Mouse (Mus musculus): ENCODE measurements around the gene Parvg. TPM values are rescaled to one million over a fixed set of nuclear protein-coding genes. Genes with fewer than 3 reads are reported as not detected.
"Not testable (repeated sequence)": the region's sequence is repeated elsewhere in the genome, so short reads cannot be mapped to it uniquely, and the experiment has no call there.

Gene Parvg
- 2.0 and 3.3 TPM in 2 replicates for polyA plus RNA-seq (2012; ENCODE audit: insufficient read depth, insufficient read length, missing spikeins)

GRCm38 (mm10) chr15:84323966-84324869 is at the start of gene Parvg:
TSS of gene Parvg (plus strand) at chr15:84324026.
- Histone ChIP-seq H3K27ac (ENCODE audit: insufficient read depth, low read depth, low read length) (peak within 1 kb of the TSS; percentile 98), H3K4me3 (ENCODE audit: insufficient read depth, low read length) (peak within 1 kb of the TSS; percentile 71), H3K4me1 (ENCODE audit: control insufficient read depth, insufficient read depth, low read length) (peaks cover 49% of the 10 kb centered on the region)
- TF ChIP-seq POLR2A (IDR thresholded peaks at IDR 0.05; ENCODE audit: borderline replicate concordance, low read depth, low read length) (no peak), CTCF (IDR thresholded peaks at IDR 0.05; ENCODE audit: low read depth, low read length) (no peak)

GRCm38 (mm10) chr15:84276066-84276465 is 47.8 kb upstream of the Parvg start:
- no peak overlapping the region for H3K27ac ChIP-seq (ENCODE audit: insufficient read depth, low read depth, low read length)
- TF ChIP-seq POLR2A (IDR thresholded peaks at IDR 0.05; ENCODE audit: borderline replicate concordance, low read depth, low read length) = no peak
- no peak for TF ChIP-seq CTCF (IDR thresholded peaks at IDR 0.05; ENCODE audit: low read depth, low read length)
- H3K4me3 ChIP-seq (ENCODE audit: insufficient read depth, low read length) = no peak overlapping the region
- peaks cover 4% of the 10 kb centered on the region for H3K4me1 ChIP-seq (ENCODE audit: control insufficient read depth, insufficient read depth, low read length)

- peaks cover 4% of the 10 kb centered on the region for H3K4me1 ChIP-seq (ENCODE audit: control insufficient read depth, insufficient read depth, low read length)
- no peak overlapping the region for H3K27ac ChIP-seq (ENCODE audit: insufficient read depth, low read depth, low read length)
- H3K4me3 ChIP-seq (ENCODE audit: insufficient read depth, low read length) = no peak overlapping the region
- TF ChIP-seq CTCF (IDR thresholded peaks at IDR 0.05; ENCODE audit: low read depth, low read length) (no peak), POLR2A (IDR thresholded peaks at IDR 0.05; ENCODE audit: borderline replicate concordance, low read depth, low read length) (no peak)
Measured at GRCm38 (mm10) chr15:84278091-84278490, 45.7 kb upstream of the Parvg start.

- no peak overlapping the region for H3K4me3 ChIP-seq (ENCODE audit: insufficient read depth, low read length)
- peaks cover 4% of the 10 kb centered on the region for H3K4me1 ChIP-seq (ENCODE audit: control insufficient read depth, insufficient read depth, low read length)
- TF ChIP-seq CTCF (IDR thresholded peaks at IDR 0.05; ENCODE audit: low read depth, low read length) (no peak), POLR2A (IDR thresholded peaks at IDR 0.05; ENCODE audit: borderline replicate concordance, low read depth, low read length) (no peak)
- H3K27ac ChIP-seq (ENCODE audit: insufficient read depth, low read depth, low read length) = no peak overlapping the region
Measured at GRCm38 (mm10) chr15:84278656-84279055, 45.2 kb upstream of the Parvg start.

- peaks cover 4% of the 10 kb centered on the region for H3K4me1 ChIP-seq (ENCODE audit: control insufficient read depth, insufficient read depth, low read length)
- TF ChIP-seq POLR2A (IDR thresholded peaks at IDR 0.05; ENCODE audit: borderline replicate concordance, low read depth, low read length) (no peak), CTCF (IDR thresholded peaks at IDR 0.05; ENCODE audit: low read depth, low read length) (no peak)
Measured at GRCm38 (mm10) chr15:84280309-84280708, 43.5 kb upstream of the Parvg start.

GRCm38 (mm10) chr15:84280712-84281347 is 43.0 kb upstream of the Parvg start:
- H3K4me3 ChIP-seq (ENCODE audit: insufficient read depth, low read length) = no peak overlapping the region
- H3K4me1 ChIP-seq (ENCODE audit: control insufficient read depth, insufficient read depth, low read length) = peaks cover 4% of the 10 kb centered on the region
- TF ChIP-seq CTCF (IDR thresholded peaks at IDR 0.05; ENCODE audit: low read depth, low read length) = no peak
- TF ChIP-seq POLR2A (IDR thresholded peaks at IDR 0.05; ENCODE audit: borderline replicate concordance, low read depth, low read length) = no peak
- H3K27ac ChIP-seq (ENCODE audit: insufficient read depth, low read depth, low read length) = no peak overlapping the region

More at GRCm38 (mm10) chr15:84280309-84280708, 43.5 kb upstream of the Parvg start:
- Histone ChIP-seq H3K4me3 (ENCODE audit: insufficient read depth, low read length) (no peak overlapping the region), H3K27ac (ENCODE audit: insufficient read depth, low read depth, low read length) (no peak overlapping the region)

GRCm38 (mm10) chr15:84282206-84283085 is 41.4 kb upstream of the Parvg start:
- no peak overlapping the region for H3K4me3 ChIP-seq (ENCODE audit: insufficient read depth, low read length)
- TF ChIP-seq CTCF (IDR thresholded peaks at IDR 0.05; ENCODE audit: low read depth, low read length) (no peak), POLR2A (IDR thresholded peaks at IDR 0.05; ENCODE audit: borderline replicate concordance, low read depth, low read length) (no peak)
- H3K4me1 ChIP-seq (ENCODE audit: control insufficient read depth, insufficient read depth, low read length) = peaks cover 4% of the 10 kb centered on the region
- no peak overlapping the region for H3K27ac ChIP-seq (ENCODE audit: insufficient read depth, low read depth, low read length)

GRCm38 (mm10) chr15:84284059-84284458 is 39.8 kb upstream of the Parvg start:
- Histone ChIP-seq H3K4me1 (ENCODE audit: control insufficient read depth, insufficient read depth, low read length) (peaks cover 4% of the 10 kb centered on the region), H3K27ac (ENCODE audit: insufficient read depth, low read depth, low read length) (no peak overlapping the region), H3K4me3 (ENCODE audit: insufficient read depth, low read length) (no peak overlapping the region)
- TF ChIP-seq CTCF (IDR thresholded peaks at IDR 0.05; ENCODE audit: low read depth, low read length) = peak; percentile 89
- TF ChIP-seq POLR2A (IDR thresholded peaks at IDR 0.05; ENCODE audit: borderline replicate concordance, low read depth, low read length) = no peak

GRCm38 (mm10) chr15:84285453-84285852 is 38.4 kb upstream of the Parvg start:
- H3K27ac ChIP-seq (ENCODE audit: insufficient read depth, low read depth, low read length) = no peak overlapping the region
- TF ChIP-seq POLR2A (IDR thresholded peaks at IDR 0.05; ENCODE audit: borderline replicate concordance, low read depth, low read length) (no peak), CTCF (IDR thresholded peaks at IDR 0.05; ENCODE audit: low read depth, low read length) (no peak)
- no peak overlapping the region for H3K4me3 ChIP-seq (ENCODE audit: insufficient read depth, low read length)
- peaks cover 3% of the 10 kb centered on the region for H3K4me1 ChIP-seq (ENCODE audit: control insufficient read depth, insufficient read depth, low read length)

- H3K4me3 ChIP-seq (ENCODE audit: insufficient read depth, low read length); H3K4me1 ChIP-seq (ENCODE audit: control insufficient read depth, insufficient read depth, low read length); H3K27ac ChIP-seq (ENCODE audit: insufficient read depth, low read depth, low read length): not testable (repeated sequence)
Measured at GRCm38 (mm10) chr15:84288953-84289352, 34.9 kb upstream of the Parvg start.

Measured in bone marrow macrophage, adult 2 months (primary cell).